Mouse (Mus musculus) liver, postnatal 0 days (tissue): ENCODE measurements around the gene Eng. TPM values are rescaled to one million over a fixed set of nuclear protein-coding genes. Genes with fewer than 3 reads are reported as not detected.

ENCODE experiments used
- ATAC-seq: fragments of 200-750 bp; cut with Nextera tagmentation; 2 replicates; pipeline ENCODE4 v1.8.0; 2017; ENCODE audit warnings: mild to moderate bottlenecking, moderate library complexity
- DNase-seq: peaks from one replicate; pipeline ENCODE4 v3.0.0-alpha.2; 2016
- H3K27ac ChIP-seq: fragments of 300-500 bp; sonication (generic); 2 replicates; pipeline ENCODE4 v1.5.1; 2014; ENCODE audit warnings: antibody characterized with exemption, moderate library complexity, mild to moderate bottlenecking, low read depth
- H3K27me3 ChIP-seq: fragments of 300-500 bp; sonication (generic); 2 replicates; pipeline ENCODE4 v1.6.1; 2014; ENCODE audit warnings: low read length, control low read depth, mixed read lengths; ENCODE audit not compliant: insufficient read depth
- H3K36me3 ChIP-seq: fragments of 300-500 bp; sonication (generic); replicated peaks from 2 replicates; pipeline ENCODE4 v1.6.1; 2014; ENCODE audit warnings: mild to moderate bottlenecking, control low read depth, low read length, moderate library complexity, mixed read lengths; ENCODE audit not compliant: insufficient read depth
- H3K4me1 ChIP-seq: fragments of 300-500 bp; sonication (generic); 2 replicates; pipeline ENCODE4 v1.6.1; 2014; ENCODE audit warnings: antibody characterized with exemption, mild to moderate bottlenecking, control low read depth; ENCODE audit not compliant: insufficient read depth
- H3K4me2 ChIP-seq: fragments of 300-500 bp; sonication (generic); 2 replicates; pipeline ENCODE4 v1.6.1; 2014; ENCODE audit warnings: low read depth, mild to moderate bottlenecking, low read length, moderate library complexity, mixed read lengths
- H3K4me3 ChIP-seq: fragments of 300-500 bp; sonication (generic); 2 replicates; pipeline ENCODE4 v1.5.1; 2014; ENCODE audit warnings: low read depth, low read length
- H3K9ac ChIP-seq: fragments of 300-500 bp; sonication (generic); replicated peaks from 2 replicates; pipeline ENCODE4 v1.6.1; 2014; ENCODE audit warnings: mild to moderate bottlenecking, moderate library complexity
- H3K9me3 ChIP-seq: fragments of 300-500 bp; sonication (generic); 2 replicates; pipeline ENCODE4 v1.6.1; 2016; ENCODE audit warnings: mild to moderate bottlenecking, control low read depth, low read length, mixed read lengths
- CTCF ChIP-seq: sonication (generic); IDR thresholded peaks from 2 replicates; pipeline ENCODE4 v1.5.1; 2016; ENCODE audit warnings: antibody characterized with exemption, low read depth
- EP300 ChIP-seq: IDR thresholded peaks from 2 replicates; pipeline ENCODE4 v1.6.1; 2016; ENCODE audit warnings: antibody characterized with exemption, low read depth, mild to moderate bottlenecking
- WGBS: fragments of 180-500 bp; shearing (Covaris S2); extraction: QIAGEN DNeasy Blood & Tissue Kit; methylation state at CpG from one replicate; pipeline ENCODE4 v1.1.7; 2014; ENCODE audit not compliant: insufficient replicate concordance; 5-methylcytosine and 5-hydroxymethylcytosine counted together
- polyA plus RNA-seq: library from polyadenylated mRNA; unstranded; fragments of >200 nt; fragmentation: Nextera tagmentation; extraction: Ambion mirVana; gene quantifications from 2 replicates; pipeline ENCODE4 v1.2.1, GENCODE M21; 2015

The Eng gene
- polyA plus RNA-seq, 1 experiment from 2014 or later = 30.2 TPM

- Histone ChIP-seq H3K4me3 (no peak overlapping the region), H3K27ac (no peak overlapping the region), H3K4me1 (0 out of 2 replicates have a peak, but pooled peaks cover 2% of the 10 kb centered on the region), H3K36me3 (peaks cover 16% of the 10 kb centered on the region), H3K9me3 (no peaks in the 10 kb centered on the region), H3K4me2 (no peak overlapping the region), H3K9ac (no peak overlapping the region), H3K27me3 (no peaks in the 10 kb centered on the region)
- no peak for ATAC-seq
- DNase-seq = no peak
- no peak for TF ChIP-seq CTCF
- no peak for TF ChIP-seq EP300
- 75% methylated on average over 7 of the region's 7 CpGs for WGBS
Measured at GRCm38 (mm10) chr2:32677683-32678082, 31.3 kb downstream of the Eng start.

GRCm38 (mm10) chr2:32680051-32680451 lies 33.7 kb downstream of the Eng start:
- no peak for ATAC-seq
- H3K4me2 ChIP-seq = no peak overlapping the region
- no peak for TF ChIP-seq EP300
- TF ChIP-seq CTCF = no peak
- 64% methylated on average over 7 of the region's 7 CpGs for WGBS
- H3K4me3 ChIP-seq = no peak overlapping the region
- no peaks in the 10 kb centered on the region for H3K27me3 ChIP-seq
- H3K9me3 ChIP-seq = no peaks in the 10 kb centered on the region
- peaks cover 25% of the 10 kb centered on the region for H3K36me3 ChIP-seq
- no peak overlapping the region for H3K9ac ChIP-seq
- no peaks in the 10 kb centered on the region for H3K4me1 ChIP-seq
- no peak for DNase-seq
- 0 out of 2 replicates have a peak overlapping the region, but pooled peaks have one; percentile 5 for H3K27ac ChIP-seq

DNA sequence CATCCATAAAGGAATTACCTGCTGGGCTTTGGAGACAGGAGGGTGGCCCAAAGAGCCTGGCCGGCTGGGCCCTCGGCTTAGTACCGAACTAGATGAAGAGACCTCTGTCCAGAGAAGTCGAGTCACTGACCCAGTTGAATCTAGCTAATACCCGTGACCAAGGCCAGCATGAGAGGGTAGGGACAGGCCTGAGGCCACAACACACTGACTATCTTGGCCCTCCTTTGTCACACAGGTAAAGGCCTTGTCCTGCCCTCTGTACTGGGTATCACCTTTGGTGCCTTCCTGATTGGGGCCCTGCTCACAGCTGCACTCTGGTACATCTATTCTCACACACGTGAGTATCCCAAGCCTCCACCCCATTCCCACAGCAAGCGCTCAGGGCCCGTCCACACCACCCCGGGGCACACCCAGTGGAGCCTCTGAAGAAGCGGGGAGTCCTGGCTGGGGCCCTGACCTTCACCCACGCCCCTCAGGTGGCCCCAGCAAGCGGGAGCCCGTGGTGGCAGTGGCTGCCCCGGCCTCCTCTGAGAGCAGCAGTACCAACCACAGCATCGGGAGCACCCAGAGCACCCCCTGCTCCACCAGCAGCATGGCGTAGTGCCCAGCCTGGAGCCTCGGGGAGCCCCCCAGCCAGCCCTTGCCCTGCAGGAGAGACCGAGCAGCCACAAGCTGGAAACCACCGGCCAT lies 34.7 kb downstream of the Eng start:
- TF ChIP-seq EP300 (no peak), CTCF (no peak)
- Histone ChIP-seq H3K4me3 (no peak overlapping the region), H3K4me2 (no peak overlapping the region), H3K36me3 (peaks cover 32% of the 10 kb centered on the region), H3K9ac (no peak overlapping the region), H3K27me3 (no peaks in the 10 kb centered on the region), H3K27ac (no peak overlapping the region), H3K9me3 (no peaks in the 10 kb centered on the region), H3K4me1 (no peaks in the 10 kb centered on the region)
- DNase-seq (no peak), ATAC-seq (no peak)
- 81% methylated on average over 19 of the region's 19 CpGs for WGBS

- H3K4me1 ChIP-seq = no peaks in the 10 kb centered on the region
- no peaks in the 10 kb centered on the region for H3K9me3 ChIP-seq
- no peak overlapping the region for H3K4me2 ChIP-seq
- no peaks in the 10 kb centered on the region for H3K27me3 ChIP-seq
- no peak overlapping the region for H3K4me3 ChIP-seq
- H3K9ac ChIP-seq = no peak overlapping the region
- H3K27ac ChIP-seq = no peak overlapping the region
- H3K36me3 ChIP-seq = peaks cover 39% of the 10 kb centered on the region
- TF ChIP-seq EP300 = no peak
- no peak for TF ChIP-seq CTCF
- DNase-seq (no peak), ATAC-seq (no peak)
- 61% methylated on average over 6 of the region's 6 CpGs for WGBS
Measured at GRCm38 (mm10) chr2:32681754-32682153, 35.4 kb downstream of the Eng start.

DNA sequence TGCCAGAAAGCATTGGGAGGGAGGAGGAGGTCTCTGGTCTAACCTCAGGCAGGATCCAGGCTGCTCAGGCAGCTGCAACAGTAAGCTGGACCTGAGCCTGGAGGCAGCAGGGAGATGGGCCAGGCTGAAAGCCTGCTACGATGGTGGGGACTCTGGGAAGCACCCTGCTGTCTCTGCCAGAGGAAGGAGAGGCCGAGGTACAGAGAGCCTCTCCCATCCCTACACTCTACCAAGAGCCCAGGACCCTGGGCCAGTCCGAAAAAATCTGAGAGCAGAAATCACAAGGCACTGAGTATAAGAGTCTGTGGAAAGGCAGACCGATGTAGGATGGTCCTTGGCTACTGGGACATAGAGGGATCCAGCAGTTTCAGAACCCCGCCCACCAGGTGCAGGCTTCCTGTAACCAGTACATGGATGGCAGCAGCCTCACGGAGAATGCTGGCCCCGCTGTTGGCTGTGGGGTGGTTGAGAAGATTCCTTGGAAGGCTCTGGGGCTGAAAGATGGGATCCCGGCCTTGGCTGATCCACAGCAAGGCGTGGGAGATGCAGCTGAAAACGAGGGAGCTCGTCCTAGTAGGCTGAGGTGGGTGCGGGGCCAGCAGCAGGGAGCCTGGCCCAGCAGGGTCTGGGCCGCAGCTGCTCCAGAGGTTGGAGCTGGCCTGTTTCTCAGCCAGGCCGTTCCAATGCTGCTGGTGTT lies 36.5 kb downstream of the Eng start:
- Histone ChIP-seq H3K9me3 (no peaks in the 10 kb centered on the region), H3K4me3 (no peak overlapping the region), H3K36me3 (peaks cover 48% of the 10 kb centered on the region), H3K27ac (no peak overlapping the region), H3K9ac (no peak overlapping the region), H3K4me1 (no peaks in the 10 kb centered on the region), H3K27me3 (no peaks in the 10 kb centered on the region), H3K4me2 (no peak overlapping the region)
- 81% methylated on average over 14 of the region's 14 CpGs for WGBS
- ATAC-seq = no peak
- DNase-seq = no peak
- TF ChIP-seq CTCF (no peak), EP300 (no peak)

DNA sequence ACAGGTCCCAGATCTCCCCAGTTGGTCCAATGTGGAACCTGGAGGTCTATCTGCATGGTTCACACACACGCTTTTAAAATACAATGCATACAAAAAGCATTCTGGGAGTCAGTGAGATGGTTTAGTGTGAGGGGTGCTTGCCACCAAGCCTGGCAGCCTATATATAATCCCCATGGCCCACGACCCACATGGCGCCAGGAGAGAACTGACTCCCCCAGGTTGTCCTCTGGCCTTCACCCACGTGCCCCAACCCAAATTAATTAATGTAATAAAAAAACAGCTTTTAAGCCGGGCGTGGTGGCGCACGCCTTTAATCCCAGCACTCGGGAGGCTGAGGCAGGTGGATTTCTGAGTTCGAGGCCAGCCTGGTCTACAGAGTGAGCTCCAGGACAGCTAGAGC lies 37.3 kb downstream of the Eng start:
- ATAC-seq = no peak
- Histone ChIP-seq H3K4me2 (no peak overlapping the region), H3K9ac (no peak overlapping the region)

More for the DNA sequence above, 37.3 kb downstream of the Eng start:
- Histone ChIP-seq H3K4me1 (no peaks in the 10 kb centered on the region), H3K27me3 (no peaks in the 10 kb centered on the region), H3K27ac (no peak overlapping the region), H3K36me3 (peaks cover 54% of the 10 kb centered on the region), H3K9me3 (no peaks in the 10 kb centered on the region), H3K4me3 (no peak overlapping the region)
- TF ChIP-seq EP300 (no peak), CTCF (no peak)
- DNase-seq = no peak
- 86% methylated on average over 10 of the region's 10 CpGs for WGBS
